Mouse (Mus musculus): ENCODE data around the gene Gp1bb.

GRCm38 (mm10) chr16:18598006-18598405 is 24.2 kb downstream of the Gp1bb start:
- TF ChIP-seq EP300 (IDR thresholded peaks at IDR 0.05; ENCODE audit: insufficient read depth, low read depth, low read length) (no peak), CTCF (IDR thresholded peaks at IDR 0.05) (no peak)
